Mouse (Mus musculus): ENCODE results near the gene Dock7.

Gene Dock7

DNA sequence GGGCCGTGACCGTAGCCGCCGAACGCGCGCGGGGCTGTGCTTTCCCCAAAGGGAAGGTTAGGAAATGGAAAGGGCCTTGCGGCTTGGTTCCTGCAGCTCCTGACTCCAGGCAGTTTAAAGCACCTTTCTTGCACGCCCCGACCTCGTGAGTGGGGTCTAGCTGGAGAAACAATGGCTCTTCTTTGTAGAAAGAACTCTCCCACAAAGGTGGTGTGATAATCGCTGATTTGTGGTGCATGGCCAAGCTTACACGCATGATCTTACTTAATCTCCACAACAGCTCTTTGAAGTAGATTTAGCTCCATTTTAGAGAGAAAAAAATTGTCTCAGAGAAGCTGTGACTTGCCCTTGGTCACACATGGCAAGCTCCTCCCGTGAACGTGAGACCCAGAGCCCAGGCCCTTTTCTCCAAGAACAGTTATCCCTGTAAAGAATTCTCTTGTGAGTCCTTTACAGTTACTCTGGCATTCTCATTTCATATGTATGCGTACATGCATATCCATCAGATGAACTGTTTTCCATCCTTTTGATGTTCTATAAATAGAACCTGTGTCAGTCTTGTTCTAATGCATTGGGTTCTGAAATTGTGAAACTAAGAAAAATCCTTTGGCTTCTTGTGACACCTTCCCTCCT, 524 bp upstream of the Dock7 start:
- CTCF ChIA-PET = no interaction called here

DNA sequence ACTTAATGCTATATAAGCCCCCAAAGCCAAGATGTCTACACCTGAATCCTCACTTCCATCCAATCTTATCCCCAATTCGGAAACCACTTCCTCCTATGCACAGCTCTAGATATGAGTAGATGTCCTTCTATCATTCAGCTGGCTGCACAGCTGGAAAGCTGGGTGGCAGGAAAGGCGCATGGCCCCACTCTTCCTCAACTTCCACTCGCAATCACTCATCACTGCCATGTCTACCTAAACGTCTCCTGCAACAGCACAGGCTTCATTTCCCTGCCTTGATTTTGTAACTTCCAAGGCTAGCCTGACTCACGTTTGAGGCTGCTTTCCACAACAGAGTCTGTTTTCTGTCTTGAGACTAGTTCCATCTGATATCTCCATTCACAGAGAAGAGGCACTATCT, 1.7 kb downstream of the Dock7 start:
- CTCF ChIA-PET = no interaction called here

DNA sequence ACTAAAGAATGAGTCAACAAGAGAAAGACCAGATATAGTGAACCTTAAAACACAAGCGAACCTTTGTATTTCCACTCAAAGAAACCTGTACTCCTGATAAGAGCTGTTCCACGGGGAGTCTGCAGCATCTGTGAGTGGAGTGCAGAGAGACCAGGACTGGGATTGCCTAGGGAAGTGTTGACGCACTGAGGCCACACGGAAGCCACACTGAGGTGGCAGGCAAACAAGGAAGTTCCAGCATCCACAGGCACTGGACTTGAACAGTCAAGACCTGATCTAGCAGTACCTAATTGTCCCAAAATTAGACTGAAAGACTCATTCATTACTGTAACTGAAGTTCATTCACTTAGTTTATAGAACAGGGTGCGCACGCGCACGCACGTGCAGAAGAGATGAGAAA, 4.9 kb downstream of the Dock7 start:
- CTCF ChIA-PET = interaction anchor here (0.6 kb wide), 1 partner anchor 138 kb away, joined by 3 read pairs; no protein-coding TSS in a partner anchor

DNA sequence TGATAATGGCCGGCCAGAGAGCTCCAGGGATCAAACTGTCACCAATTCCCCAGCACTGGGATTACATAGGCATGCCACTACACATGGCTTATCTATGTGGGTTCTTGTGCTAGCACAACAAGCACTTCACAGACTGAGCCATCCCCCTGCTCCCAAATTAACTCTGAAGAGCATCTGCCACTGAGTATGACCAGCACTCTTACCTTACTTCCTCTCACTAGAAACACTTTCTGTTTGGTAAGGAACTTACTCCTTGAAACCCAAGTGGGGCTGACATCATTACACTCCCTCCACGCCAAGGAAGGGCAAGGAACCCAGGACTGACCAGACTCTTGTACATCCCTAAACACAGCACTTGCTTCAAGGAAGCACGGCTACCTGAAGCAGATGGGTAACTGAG, 9.0 kb downstream of the Dock7 start:
- CTCF ChIA-PET = no interaction called here

DNA sequence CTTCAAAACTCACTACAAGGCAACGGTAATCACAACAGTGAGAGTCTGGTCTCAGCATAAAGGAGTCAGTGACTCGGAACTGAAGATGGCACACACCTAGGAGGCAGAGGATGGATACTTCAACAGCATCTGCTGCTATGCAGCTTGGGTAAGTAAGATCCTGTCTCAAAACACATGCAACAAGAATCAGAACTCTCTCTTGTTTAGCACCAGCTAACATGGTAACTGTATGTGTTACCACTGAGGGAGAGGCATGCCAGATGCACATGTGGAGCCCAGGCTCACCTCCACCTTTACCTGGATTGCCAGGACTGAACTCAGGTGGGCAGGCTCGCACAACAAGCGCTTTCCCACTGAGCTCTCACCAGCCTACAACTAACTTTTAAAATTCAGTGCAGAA, 11.9 kb downstream of the Dock7 start:
- CTCF ChIA-PET = no interaction called here

DNA sequence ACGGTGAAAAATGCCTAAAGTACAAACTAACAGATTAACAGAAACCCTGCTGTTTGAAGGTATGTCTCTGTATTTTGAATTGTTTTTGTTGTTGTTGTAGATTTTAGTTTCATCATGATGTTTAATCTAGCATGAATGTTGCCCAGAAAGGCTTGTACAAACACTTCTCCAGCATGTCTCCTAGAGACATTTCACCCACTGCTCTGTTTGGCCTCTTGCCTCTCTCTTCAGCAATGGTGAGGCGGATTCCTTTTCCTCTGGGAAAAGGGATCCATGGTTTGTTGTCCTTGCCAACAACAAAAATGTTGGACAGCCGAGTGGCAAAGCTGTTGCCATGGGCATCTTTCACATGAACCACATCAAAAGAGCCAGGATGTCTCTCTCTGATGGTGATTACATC, 17.9 kb downstream of the Dock7 start:
- CTCF ChIA-PET = no interaction called here

DNA sequence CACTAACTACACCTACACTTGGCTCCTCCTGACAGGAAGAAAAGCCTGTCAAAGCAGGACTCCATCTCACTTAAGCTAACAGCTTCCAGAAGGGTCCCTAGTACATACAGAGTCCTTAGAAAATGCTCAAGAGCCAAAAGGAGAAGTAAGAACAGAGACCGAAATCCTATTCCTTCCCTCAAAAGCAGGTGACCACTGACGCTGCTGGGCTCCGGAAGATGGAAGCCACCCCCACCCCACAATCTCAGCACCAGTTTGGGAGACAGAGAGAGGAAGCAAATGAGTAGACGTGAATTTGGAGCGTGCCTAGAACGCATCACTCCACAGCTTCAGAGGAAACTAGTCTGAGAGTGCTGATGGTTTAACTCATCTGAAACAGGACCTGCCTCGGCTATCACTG, 20.0 kb downstream of the Dock7 start:
- CTCF ChIA-PET = no interaction called here

DNA sequence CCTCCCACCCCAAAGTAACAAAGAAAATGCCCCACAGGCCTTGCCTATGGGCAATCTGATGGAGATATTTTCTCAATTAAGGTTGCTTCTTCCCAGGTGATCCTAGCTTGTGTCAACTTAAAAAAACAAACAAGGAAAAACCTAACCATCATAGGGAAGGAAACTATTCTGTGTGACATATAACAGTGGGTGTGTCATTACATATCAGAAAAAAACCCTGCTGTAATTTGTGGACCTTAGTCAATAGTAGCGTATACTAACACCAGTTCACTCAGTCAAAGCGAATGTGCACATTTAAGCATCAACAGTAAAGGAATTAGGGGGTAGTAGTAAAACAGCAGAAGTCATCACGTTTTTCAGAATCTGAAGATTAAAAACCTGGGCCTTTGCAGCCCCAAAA, 28.9 kb downstream of the Dock7 start:
- CTCF ChIA-PET = no interaction called here

DNA sequence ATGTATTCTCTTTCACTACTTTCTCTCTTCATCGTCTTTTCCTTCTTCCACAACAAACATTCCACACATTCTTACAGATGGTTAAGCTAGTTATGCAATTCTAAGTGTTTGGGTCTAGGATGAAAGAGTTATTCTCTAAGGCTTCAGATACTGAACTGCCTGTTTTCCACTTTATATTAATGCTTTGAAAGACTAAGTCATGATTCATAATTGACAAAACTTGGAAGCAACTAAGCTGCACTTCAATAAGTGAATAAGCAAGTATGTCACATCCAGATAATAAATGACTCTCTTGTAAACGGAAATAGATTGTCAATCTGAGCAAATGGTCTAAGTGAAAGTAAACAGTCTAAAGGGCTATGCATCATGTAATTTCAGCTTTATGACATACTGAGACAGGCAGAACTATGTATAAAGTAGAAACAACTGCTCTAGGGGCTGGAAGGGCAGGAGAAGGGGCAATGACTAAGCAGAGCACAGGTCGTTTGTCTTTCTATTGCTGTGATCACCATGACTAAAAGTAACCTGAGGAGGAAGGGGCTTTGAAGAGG, 29.5 kb downstream of the Dock7 start:
- CTCF ChIA-PET = no interaction called here

DNA sequence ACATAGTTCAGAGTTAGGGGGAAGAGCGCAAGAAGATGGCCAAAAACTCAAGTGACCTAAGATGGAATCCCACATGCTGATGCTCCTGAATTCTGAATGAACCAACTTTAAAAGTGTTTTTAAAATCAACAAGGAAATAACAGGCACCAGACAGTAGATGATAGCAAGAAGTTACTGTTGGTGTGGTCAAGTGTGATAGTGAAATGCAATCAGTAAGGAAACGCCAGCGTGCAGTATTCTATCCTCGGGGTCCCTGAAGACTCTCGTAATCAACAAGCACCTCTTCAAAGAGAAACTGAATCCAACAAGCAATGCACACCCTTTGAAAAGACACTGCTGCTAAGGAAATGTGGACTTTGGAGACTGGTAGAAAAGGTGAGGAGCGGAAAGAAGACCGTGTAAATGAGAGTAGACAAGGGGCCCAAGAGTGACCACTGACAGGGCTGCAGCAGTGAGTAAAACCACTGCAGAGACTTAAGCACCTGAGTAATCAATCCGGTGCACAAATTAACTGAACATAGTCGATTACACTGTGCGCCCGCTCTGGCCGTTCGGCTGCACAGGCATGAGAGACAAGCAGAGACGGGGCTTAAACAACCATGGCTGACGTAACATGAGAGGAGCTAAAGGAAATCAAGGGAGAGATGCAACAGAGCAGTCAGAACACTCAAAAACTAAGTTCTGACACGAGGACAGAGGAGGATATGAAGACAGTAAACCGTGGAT, 32.8 kb downstream of the Dock7 start:
- CTCF ChIA-PET = no interaction called here

DNA sequence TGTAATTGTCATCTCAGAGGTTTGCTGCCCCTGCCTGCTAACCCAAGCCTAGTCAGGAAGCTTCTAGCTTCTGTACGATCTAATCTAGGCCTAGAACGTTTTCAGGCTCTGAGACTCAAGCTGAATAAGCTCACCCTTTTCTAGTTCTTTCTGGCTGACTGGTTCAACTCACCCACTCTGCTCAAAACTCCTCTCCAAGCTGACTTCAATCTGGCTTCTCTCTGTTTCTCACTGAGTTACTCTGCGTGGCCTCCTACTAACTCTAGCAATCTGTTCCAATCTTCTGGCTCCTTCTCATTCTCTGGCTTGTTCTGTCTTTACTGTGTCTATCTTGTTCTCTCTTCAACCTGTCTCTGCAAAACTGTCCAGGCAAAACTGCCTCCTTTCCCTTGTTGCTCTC, 36.9 kb downstream of the Dock7 start:
- CTCF ChIA-PET = no interaction called here

DNA sequence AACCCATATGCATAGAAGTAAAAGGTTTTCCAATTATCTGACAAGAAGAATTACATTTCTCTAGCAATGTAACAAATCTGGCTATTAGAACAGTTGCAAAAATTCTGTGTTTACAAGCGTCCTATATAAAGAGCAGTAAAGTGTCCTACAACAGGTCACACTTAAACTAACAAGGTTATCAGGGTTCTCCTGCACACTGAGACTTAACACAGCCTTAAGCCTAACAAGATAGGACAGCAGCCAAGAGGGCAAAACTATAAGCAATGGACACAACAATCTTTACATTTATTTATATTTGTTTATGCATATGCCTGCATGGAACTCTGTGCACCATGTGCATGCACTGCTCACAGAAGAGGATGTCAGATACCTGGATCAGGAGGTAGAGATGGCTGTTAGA, 39.5 kb downstream of the Dock7 start:
- CTCF ChIA-PET = no interaction called here

DNA sequence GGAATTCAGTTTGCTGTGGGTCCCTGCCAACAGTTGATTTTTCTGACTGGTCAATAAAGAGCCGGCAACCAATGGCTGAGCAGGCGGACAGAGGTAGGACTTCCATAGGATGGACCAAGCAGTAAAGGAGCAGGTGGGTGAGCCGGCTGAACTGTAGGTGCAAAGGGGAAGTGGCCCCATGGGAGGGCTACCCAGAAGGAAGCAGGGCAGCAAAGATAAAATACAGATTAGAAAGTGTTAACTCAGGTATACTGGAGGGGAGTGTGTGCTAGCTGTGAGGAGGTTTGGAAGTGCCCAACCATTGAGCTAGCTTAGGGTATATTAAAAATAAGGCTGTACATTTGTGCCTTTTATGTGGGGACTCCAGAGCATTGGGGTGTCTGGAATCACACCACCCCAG, 42.7 kb downstream of the Dock7 start:
- CTCF ChIA-PET = no interaction called here

DNA sequence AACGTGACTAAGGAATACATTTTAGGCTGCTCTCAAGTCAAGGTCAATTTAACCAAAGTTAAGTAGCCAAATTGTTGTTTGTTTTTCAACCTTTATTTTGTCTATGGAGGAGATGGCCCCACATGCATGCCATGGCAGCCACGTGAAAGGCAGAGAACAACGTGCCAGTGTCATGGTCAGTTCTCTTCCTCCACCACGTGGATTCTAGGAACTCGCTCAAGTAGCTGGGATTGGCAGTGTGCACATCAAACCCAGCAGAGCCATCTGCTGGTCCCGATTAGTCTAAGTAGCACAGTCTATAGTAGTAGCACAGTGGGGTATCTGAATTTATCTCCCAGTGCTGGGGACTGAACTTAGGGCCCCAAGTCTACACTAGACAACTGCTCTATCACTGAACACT, 51.9 kb downstream of the Dock7 start:
- CTCF ChIA-PET = no interaction called here

DNA sequence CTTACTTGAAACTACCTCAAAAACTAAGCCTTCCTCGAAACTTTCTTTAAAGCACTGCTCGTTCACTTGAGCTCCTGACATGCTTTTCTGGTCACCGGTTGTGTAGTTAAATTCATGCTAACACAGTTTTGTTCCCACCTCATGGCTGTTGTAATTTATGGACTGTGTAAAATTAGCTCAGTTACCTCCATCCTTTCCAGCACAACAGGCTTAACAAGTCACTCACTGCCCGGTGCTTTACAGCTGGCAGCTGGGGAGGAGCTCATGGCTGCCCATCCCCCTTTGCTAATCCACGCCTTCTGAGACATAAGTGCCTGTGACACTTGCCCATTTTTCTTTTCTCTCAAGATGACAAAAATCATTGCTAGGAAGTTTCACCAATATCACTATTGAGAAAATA, 56.2 kb downstream of the Dock7 start:
- CTCF ChIA-PET = interaction anchor here (0.7 kb wide), 1 partner anchor 104 kb away, joined by 14 read pairs; no protein-coding TSS in a partner anchor

DNA sequence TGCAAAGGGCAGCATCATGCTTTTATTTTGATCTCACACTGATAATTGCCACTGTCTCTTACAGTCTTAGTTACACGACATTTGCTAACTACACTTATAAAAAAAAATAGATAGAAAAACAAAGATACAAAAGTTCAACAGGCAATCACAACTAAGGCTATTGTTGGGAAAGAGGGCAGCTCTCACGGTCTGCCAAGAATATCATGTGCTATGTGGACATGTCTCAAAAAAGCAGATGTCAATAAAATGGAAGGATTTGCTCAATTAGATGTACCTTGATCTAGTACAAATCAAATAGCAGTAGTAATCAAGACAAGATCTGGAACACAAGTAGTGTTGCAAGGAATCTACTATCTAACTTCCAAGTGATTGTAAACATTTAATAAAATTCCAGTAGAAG, 72.1 kb downstream of the Dock7 start:
- CTCF ChIA-PET = no interaction called here

DNA sequence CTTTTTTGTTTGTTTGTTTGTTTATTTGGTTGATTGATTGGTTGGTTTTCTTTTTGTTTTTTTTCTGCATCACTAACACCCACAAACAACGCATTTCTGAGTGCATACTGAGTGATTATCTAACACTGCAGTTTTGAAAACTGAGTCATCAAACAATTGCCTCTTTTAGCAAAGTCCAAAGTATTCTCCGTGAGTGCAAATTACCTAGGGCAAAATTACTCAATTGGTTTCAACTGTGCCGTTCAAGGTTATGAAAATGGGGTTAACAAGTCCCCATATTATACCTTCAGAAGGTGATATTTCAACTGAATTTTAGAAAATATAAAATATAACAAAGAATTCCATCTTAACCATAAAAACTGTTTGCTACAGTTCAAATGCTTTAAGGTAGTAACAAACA, 74.2 kb downstream of the Dock7 start:
- CTCF ChIA-PET = no interaction called here

DNA sequence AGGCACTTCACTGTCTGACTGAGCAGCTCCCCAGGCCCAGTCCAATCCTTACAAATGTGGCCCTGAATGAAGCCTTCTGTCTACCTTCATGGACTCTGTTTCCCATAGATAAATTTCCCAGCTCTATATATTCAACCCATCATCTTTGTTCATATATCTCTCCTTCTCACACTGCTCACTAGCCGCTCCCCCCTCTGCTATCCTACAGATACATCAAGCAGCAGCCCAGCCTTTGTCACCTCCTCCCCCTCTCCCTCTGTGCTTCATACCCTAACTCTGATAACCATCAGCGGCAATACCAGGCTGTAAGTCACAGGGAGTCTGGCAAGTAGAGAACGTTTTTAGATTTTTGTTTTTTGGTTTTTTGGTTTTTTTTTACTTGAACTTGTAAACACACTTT, 75.9 kb downstream of the Dock7 start:
- CTCF ChIA-PET = no interaction called here

DNA sequence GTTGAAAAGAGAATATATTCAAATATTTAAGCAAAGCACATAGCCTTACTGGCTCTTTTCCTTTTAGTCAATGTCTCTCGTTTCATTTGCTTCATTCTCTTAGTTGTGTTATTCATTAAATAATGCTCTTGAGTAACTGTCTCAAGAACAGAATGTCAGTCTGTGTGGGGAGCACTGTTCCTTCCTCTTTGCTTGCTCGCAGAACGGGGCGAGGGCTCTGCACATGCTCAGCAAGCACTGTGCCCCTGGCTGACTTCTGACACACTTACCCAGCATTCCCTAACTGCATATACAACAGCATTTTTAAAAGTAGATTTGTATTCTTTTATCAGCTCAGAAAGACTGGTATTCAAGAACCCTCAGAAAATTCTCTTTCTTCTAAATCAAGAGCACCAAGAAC, 87.8 kb downstream of the Dock7 start:
- CTCF ChIA-PET = no interaction called here

DNA sequence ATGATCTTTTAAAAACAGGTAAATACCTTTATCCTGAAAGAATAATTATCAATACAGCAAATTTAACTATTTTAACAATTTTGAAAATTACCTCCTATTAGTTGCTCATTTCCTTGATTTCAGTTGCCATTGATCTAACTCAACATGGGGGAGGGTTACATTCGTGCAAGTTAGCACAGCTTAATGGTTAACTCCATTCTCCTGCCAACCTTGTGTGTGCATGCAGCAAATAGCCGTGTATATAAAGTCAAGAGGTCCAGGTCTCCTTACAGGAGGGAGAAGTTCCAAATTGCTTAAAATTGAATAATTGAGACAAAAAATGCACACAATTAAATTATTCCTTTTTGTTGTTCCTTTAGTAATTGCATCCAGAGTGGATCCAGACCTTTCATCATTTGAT, 90.0 kb downstream of the Dock7 start, which contains the start of gene Angptl3:
Gene Angptl3 (plus strand): TSS at position 269 of the 400 bp plus-strand sequence.
- CTCF ChIA-PET = no interaction called here

DNA sequence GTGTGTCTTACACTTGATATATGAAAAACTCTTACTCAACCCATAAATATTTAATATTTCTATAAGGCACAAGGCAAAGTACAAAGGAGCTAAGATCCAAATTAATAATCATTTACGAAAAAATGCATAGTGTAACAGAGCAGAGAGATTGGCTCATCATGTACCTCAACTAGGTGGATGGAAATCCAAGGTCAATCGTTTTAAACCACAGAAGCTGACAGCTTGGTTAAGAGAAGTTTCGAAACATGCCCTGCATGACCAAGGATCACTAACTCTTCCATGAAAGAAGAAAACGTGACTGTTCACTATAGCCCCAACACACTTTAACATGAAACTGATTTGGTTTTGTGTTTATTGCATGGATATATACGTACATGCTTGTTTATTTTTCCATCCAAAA, 92.3 kb downstream of the Dock7 start:
- CTCF ChIA-PET = no interaction called here

DNA sequence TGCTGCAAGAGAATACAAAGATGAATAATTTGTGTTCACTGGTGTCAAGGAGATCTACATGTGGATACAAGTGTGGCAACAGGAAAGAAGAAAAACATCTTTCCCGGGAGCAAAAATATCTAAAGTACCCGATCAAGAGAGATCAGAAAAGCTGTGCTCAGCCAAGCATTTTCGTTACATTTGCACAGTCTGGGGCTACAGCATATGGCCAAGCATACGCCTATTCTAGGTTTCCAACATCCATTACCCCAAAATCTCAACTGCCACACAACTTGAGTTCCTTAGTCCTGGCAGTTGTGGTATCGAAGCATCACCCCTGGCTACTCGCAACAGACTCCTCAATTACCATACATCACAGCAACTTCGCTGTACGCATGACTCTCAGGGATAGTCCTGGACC, 98.5 kb downstream of the Dock7 start:
- CTCF ChIA-PET = no interaction called here

DNA sequence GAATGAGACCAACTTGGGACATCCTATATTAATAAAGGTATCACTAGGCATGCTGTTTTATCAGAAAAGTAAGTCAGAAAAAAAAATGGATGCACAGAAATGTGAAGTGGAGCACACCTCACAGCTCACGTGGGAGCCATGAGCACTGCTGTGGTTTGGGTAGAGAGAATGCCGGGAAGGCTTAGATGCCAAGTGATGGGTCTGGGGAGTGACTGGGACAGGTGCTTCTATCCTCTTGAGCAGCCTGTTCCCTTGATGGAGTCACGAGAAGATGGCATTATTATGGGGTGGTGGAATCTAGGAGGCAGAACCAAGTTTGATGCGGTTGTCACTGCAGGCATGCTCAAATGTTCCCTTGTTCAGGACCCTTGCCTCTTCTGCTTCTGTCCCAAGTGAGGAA, 109.7 kb downstream of the Dock7 start:
- CTCF ChIA-PET = no interaction called here

DNA sequence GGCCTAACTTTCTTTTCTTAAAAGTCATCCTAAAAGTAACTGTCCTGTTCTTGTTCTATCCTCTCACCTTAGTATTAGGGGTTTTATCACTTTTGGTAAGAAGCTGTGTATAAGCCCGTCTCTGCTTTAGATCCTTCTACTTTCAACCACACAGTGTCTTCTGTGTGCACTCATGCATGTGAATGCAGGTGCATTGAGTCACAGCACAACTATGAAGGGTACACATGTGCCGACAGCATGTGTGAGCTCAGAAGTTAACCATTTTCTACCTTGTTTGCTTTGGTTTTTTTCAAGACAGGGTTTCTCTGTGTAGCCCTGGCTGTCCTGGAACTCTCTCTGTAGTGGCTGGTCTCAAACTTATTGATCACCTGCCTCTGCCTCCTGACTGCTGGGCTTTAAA, 114.4 kb downstream of the Dock7 start:
- CTCF ChIA-PET = no interaction called here
